Mouse (Mus musculus): ENCODE measurements around the gene Tcf7.

DNA sequence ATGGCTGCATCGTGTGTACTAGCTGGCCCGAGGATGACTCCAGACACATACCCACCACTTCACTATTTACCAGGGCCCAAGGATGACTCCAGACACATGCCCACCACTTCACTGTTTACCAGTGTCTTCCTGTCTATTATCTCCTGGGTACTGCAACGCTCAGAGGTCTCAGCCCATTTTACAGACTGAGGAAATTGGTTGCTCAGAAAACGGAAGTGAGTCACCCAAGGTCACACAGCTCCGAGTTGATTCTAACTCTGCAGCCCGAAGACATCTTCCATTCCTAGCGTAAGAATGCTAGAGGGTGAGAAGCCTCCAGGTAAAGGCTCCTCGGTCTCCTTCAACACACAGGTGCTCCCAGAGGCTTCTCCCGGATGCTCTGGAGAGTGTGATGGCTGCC lies 11.3 kb upstream of the Tcf7 start:
- TF ChIP-seq POLR2A (IDR thresholded peaks at IDR 0.05; ENCODE audit: control insufficient read depth, extremely low read depth, insufficient read depth, low read length, poor library complexity) = no peak
- no peak for TF ChIP-seq CTCF (IDR thresholded peaks at IDR 0.05; ENCODE audit: borderline replicate concordance, control insufficient read depth, extremely low read depth, insufficient read depth, low read length, poor library complexity)

All from thymus, adult 2 months (tissue).